Mouse (Mus musculus) left cerebral cortex, postnatal 4 days (tissue): ENCODE data around the gene Fyn. TPM values are rescaled to one million over a fixed set of nuclear protein-coding genes. Genes with fewer than 3 reads are reported as not detected.
A peak's percentile ranks its signal among the peaks of the same experiment; 100 is the strongest.

Experiments used
- DNase-seq: peaks from one replicate; pipeline ENCODE4 v3.0.0-alpha.2; 2022
- intact Hi-C: fragments of 180-260 bp; cut with DNase I; formaldehyde crosslinking; loops from one replicate; pipeline ENCODE4 v1.15.1; 2025
- total RNA-seq, 2 experiments: library from RNA; stranded (reverse); gene quantifications; 2 replicates each; pipeline ENCODE4 v1.2.3; 2021

Fyn gene
- total RNA-seq, 2 experiments from 2014 or later, result 211 to 217 TPM

DNA sequence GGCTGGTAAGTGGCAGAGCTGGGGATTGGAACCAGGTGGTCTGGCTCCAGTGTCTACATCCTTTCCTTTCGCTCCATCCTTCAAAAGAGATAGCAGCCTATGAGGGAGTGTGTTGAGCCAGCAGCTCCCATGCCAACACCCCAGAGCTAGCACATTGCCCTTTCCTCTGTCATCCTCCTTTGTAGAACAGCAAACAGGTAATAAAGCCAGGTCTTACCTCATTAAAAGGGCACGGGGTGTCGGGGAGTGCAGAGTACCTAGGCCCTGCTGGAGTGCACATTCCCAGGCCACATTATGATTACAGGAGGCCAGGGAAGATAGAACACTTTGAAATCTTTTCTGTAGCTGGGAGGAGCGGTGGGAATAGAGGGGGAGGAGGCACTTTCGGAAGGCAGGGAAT, 8.6 kb downstream of the Fyn start:
- no peak for DNase-seq
- intact Hi-C loops, result loop anchor here (10.0 kb wide), 2 partner anchors 132 to 202 kb away; no protein-coding TSS in a partner anchor

DNA sequence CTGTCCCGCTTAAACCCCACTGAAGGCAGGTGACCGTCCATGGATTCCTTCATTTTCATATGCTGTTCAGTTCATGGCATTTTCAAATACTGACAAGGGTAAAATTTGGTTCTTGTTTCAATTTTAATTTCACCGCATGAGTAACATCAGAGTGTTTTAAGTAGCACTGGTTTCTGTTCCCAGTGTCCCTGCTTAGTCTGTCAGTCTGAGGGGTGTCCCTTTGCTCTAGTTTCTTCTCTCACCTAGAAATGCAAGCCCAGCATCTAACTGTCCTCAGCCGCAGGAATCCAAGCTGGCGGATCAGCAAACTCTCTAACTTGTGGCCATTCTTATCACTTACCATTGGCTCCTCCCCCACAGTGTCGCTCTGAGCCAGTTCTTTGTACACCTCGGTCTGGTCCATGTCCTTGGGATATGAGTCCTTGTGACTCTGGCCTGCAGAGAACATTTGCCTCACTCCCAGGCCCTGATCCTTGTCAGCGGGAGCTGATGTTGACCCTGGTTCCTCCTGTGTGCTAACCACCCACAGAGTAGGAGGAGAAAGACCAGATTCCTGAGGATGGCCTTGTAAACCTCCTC, 9.5 kb downstream of the Fyn start:
- no peak for DNase-seq
- intact Hi-C loops, result loop anchor here (10.0 kb wide), 2 partner anchors 133 to 203 kb away; no protein-coding TSS in a partner anchor

DNA sequence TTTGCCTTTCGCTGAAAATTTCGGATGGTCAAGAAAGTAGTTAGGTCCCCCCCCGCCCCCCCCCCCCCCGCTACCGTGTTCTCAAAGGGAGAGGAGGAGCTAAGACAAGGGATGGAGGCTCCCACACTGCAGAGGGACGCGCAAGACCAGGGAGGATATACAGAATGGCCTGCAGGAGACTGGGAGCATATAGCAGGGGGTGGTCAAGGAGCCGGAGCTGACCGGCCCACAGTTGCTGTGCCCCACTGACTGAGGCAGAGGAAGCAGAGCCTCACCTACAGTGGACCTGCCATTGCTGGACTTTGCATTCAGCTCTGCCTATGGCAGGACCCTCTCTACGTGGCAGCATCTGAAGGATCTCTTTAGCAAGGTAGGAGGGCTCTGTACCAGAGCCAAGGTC, 10.6 kb downstream of the Fyn start:
- intact Hi-C loops, result loop anchor here (10.0 kb wide), 2 partner anchors 134 to 204 kb away; no protein-coding TSS in a partner anchor
- DNase-seq, result no peak

DNA sequence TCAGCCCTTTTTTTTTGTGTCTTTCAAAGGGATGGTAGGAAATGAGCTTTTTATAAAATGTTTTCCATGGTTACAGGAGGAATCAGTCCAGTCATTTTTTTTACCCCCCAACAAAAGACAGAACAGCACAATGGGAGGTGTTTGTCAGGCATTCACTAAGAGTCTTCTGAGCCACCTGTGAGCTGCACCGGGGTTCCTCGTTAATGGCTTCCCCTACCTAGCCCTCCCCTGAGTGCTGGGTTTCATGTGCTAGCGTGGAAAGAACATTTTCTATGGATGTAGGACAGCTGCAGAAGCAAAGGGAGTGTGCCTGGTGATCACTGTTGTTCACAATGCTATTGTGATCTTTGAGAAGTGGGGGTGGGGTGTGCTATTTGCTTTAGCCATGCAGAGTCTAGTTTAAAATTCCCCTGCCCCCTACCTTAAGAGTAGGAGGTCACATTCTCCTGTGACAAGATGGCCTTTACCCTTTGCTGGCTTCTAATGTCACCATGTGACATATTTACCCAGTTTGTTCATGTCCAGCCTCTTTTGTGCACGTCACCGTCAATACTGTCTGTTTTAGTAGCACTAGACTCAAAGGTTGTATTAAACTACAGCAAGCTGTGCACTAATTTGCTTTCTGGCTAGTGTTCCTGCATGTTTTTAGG, 11.2 kb downstream of the Fyn start:
- intact Hi-C loops, result loop anchor here (10.0 kb wide), 3 partner anchors 135 to 205 kb away; no protein-coding TSS in a partner anchor
- DNase-seq, result no peak

DNA sequence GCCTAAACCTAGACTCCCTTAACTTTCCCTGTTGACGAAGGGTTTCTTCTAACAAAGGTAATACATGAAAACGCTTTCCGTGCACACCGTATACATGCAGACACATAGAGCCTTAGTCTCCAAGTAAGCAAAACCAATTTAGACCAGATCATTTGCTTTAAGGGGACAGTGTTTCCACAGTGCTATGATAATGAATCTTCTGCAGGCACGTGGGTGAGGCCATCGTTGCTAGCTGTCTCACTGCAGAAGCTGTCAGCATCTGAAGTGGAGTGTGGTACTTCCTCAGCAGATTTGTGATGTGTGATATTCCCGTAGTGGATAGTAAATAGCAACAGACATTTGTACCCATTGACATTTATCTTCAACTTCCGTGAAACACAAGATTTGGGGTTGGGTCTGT, 16.6 kb downstream of the Fyn start:
- DNase-seq, result no peak
- intact Hi-C loops, result loop anchor here (10.0 kb wide), 1 partner anchor 140 kb away; no protein-coding TSS in a partner anchor

DNA sequence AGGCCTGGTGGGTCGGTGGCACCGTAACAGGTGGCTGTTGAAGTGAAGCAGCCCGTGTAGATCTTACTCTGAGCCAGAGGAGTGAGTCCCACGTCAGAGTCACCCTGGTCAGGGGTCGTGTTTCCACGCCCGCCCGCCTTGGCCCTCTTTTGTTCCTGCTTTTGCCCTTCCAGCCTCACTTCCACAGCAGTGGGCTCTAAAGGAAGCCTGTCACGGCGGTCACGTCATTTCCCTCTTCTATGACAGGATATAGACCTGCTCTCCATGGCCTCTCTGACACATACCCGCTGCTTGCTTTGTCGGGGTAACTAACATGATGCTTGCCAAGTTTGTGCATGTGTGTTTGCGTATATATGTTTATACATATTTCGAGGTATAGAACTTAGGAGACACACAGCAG, 17.5 kb downstream of the Fyn start:
- no peak for DNase-seq
- intact Hi-C loops, result loop anchor here (10.0 kb wide), 1 partner anchor 139 kb away; no protein-coding TSS in a partner anchor

DNA sequence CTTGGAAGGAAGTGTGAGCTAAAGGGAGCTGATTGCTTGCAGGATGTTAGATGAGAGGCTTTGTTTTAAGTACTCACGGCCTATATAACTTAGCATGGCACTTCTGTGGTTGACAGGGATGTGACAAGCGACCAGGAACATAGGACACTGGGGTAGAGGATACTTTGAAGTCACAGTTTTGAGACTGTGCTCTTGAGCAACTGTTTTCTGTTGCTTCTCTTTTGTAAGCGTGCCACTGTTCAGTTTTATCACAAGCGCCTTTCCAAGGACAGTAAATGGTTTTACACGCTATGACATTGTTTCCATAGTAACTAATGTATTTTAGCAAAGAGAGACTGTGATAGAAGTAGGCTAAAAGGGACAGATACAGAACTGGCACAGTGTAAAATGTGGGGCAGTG, 18.4 kb downstream of the Fyn start:
- intact Hi-C loops, result loop anchor here (10.0 kb wide), 1 partner anchor 138 kb away; no protein-coding TSS in a partner anchor
- DNase-seq, result no peak

DNA sequence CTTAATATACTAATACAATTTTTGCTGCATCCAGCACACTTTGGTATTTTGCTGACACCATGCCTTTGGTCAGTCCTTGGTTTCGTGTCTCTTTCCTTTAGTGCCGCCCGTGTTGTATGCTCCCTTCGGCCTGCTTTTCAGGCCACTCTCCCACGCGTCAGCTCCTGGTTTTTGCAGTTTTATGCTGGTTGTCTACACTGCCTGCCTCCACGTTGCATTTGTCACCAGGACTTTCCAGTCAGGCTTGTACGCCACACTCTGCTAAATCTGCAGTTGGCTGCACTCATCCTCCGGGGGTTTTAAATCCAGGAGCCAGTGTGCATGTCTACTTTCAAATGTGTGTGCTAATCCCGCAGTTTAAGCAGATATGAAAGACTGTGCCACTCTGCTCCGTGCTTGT, 18.9 kb downstream of the Fyn start:
- DNase-seq, result no peak
- intact Hi-C loops, result loop anchor here (10.0 kb wide), 1 partner anchor 137 kb away; no protein-coding TSS in a partner anchor

DNA sequence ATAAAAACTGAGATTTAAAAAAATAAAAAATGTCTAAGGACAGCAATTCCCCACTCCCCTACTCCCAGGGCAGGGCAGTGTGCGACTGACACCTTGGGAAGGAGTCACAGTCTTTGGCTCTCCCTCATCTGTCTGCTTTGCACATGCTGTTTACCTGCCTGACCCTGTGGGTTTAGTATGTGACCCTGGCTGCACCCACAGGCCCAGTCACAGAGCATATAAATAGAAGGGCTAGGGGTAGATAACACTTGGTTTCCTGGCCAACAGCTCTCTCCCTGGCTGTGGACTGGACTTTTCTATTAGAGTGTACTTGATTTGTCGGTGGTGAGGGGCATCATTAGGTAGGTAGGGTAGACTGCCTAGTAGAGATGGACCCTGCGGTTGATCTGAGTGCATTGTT, 19.5 kb downstream of the Fyn start:
- intact Hi-C loops, result loop anchor here (10.0 kb wide), 1 partner anchor 137 kb away; no protein-coding TSS in a partner anchor
- no peak for DNase-seq

DNA sequence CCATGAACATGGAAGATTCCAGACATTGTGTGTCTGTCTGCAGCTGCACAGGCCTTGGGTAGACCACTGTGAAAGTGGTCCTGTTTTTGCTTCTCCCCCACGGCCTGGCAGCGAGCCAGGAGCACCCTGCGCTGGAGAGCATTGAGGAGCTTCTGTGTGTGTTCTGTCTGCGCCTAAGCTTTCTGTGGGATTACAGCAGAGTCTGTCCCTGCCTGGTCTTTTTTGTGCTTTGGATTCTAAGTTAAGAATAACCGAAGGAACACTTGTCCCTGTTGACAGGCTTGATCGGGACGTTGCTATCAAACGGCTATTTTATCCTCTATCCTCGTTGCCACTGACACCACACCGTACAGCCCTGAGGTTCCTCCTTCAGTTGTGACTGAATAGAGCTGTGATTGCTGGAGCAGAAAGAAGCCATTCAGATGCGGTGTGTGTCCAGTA, 20.8 kb downstream of the Fyn start:
- DNase-seq, result peak; percentile 53
- intact Hi-C loops, result loop anchor here (10.0 kb wide), 1 partner anchor 135 kb away; no protein-coding TSS in a partner anchor

DNA sequence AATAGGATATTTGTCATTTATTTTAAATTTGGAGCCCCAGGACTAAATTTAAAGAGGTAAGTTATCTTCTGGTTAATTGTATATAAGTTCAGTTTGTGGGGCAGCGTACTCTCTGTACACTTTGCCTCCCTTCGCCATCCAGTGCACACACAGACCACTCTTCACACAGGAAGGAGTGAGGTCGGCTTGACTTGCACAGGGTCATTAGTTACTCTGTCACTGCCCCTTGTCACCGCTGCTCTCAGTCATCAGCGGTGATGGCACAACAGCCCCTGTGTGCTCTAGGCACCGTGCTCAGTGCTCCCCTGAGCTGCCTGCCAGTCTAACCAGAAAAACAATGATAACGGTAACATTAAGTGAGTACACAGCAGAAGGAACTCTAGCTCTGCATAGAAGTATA, 21.9 kb downstream of the Fyn start:
- no peak for DNase-seq
- intact Hi-C loops, result no loop called here

DNA sequence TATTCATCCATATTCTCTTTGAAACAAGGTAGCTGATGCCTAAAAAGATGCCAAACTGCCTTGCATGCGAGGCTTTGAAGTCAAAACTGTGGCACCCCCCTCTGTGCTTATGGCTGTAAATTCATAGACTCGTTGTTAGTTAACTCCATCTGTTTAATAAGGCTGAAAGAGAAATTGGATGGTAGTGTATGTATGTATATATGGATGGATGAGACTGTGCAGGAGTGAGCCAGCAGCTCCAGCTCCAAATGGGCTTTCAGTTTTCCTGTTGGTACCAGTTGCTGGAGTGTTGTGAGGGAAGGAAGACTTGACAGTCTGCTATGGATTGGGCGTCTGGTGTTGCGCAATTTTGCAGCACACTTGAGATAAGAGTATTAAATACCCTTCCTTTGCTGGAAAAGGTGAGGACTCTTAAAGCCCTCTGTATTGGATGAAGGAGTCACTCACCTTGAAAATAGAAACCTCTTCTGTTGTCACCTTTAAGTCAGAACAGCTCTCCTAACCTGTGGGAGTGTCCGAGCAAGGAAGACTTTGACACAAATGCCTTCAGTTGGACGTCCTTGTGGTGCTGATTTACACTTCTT, 24.3 kb downstream of the Fyn start:
- intact Hi-C loops, result no loop called here
- DNase-seq, result no peak

DNA sequence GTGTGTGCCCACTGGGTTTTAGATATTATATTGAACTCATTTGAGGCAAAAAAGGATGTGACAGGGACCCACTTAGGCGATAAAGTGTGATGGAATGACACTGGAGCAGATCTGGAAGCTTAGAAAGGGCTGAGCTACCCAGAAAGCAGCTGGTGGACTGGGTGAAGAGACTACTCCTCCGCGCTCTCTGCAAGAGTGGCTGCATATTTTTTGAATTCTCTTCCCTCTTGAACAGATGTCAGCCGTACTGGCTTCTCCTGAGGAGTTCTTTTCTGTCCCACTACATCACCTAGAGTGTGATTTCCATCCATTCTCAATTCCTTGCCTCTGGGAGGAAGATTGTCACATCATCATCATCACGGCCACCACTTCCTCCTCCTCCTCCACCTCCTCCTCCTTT, 26.9 kb downstream of the Fyn start:
- intact Hi-C loops, result no loop called here
- DNase-seq, result no peak

DNA sequence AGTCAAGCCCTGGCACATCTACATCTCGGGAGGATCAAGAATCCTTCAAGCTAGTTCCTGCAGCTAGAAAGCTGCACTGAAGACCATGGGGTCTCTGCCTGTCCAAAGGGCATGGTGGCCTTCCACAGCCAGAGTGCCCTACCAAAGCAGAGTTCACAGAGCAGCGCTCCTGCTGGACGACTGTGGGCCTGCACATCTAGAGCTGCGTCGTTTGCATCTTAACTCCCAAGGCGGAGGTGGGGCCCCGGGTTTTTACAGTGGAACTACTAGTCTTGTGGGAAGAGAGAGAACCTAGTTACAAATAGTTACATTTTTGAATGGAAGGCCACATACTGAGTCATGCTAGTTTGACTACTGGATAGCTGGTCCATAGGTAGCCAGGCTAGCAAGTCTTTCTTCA, 30.3 kb downstream of the Fyn start:
- intact Hi-C loops, result no loop called here
- DNase-seq, result no peak

DNA sequence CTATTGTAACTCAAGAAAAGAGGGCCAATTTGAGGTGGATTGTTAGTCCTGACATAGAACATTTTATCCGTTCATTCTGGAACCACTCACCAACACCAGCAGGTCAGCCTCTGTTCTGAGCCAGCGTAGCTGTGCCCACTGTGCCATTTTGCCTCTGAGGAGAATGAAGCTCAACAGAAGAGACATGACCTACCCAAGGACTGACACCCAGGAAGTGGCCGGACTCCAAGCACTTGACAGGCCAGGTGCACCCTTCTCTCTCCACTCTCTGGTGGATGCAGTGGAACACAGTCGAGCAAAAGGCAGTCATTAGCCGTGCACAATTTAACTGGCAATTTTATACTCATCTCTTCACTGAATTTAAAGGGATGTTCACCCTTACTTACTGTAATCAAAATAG, 31.5 kb downstream of the Fyn start:
- intact Hi-C loops, result no loop called here
- DNase-seq, result no peak

DNA sequence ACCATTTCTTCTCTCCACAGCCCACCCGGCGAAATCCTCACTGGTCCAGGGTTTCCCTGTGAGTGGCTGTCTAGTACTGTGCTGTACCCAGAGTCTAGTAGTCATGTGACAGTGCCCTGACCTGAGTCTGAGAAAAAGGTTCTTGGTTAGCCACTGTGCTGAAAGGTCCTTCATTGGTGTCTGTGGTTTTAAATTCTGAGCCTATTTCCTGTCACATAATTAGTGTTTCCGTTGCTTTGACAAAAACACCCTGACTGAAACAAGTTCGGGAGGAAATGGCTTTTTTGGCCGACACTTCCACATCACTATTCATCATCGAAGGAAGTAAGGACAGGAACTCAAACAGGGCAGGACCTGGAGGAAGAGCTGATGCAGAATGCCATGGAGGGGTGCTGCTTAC, 33.8 kb downstream of the Fyn start:
- intact Hi-C loops, result no loop called here
- DNase-seq, result no peak

DNA sequence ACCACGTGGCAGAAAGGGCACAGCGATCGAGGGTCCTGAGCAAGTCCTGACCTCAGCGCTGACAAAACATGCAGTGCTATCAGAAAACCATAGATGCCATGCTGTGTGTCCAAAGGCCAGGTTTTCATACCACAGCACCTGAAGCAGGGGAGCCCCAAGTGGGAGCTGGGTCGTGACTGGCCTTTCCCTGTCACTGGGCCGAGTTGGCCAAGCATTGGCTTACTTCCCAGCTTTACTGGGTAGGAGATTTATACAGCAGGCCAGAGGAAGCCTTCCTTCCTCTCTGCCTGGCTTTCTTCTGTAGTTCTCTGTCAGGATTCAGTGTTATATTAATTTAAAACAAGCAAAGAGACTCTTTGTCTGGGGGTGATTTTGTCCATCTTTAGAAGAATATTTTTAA, 35.1 kb downstream of the Fyn start:
- intact Hi-C loops, result no loop called here
- DNase-seq, result peak; percentile 52

DNA sequence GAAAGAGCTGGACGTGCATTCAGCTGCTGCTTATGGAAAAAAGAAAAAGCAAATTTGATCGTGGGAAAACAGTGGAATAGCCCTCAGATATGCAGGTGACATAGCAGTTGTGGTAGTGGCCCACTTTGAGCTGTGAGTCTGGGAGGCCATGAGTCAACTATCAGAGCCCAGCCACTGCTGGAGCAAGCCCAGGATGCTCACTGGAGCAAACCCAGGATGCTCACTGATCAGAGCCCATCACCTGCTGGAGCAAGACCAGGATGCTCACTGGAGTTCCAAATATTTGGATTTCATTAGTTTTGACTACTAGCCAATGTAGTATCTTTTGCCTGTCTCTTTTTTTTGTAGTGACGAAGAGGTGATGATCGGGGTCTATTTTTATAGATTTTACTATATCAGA, 35.5 kb downstream of the Fyn start:
- peak; percentile 19 for DNase-seq
- intact Hi-C loops, result no loop called here

DNA sequence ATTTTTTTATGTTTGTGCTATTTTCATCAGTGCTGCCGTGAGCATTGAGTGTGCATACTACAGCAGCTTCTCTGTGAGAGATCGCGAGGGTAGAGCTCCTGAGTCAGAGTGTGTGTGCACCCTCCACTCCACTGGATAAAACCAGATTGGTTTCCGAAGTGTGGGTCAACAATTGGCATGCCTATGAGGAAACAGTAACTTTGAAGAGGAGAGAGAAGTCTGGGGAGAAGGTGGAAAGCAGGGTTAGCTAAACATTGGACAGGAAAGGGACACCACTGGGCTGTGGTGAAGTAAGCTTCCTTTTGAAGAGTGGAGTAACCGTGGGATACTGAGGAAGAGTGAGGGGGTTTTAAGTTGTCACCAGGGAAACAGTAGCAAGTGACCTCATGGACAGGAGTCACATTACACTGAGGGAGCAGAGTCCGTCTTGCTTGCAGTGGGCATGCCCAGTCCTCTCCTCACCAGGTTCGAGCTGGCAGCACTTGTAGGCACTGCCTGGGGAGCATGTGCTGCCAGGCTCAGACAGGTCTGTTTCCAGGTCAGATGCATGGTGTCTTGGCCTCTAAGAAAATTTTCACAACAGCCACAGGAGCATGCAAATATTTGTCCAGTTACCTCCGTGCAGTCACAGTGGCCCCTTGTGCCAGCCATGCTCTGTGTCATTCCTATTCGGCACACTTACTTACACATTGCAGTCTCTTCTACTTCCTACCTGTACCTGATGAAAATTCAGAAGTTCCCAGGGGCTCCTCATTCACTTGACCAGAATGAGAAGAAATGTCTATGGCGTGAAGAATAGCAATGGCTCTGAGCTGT, 37.5 kb downstream of the Fyn start:
- intact Hi-C loops, result no loop called here

DNA sequence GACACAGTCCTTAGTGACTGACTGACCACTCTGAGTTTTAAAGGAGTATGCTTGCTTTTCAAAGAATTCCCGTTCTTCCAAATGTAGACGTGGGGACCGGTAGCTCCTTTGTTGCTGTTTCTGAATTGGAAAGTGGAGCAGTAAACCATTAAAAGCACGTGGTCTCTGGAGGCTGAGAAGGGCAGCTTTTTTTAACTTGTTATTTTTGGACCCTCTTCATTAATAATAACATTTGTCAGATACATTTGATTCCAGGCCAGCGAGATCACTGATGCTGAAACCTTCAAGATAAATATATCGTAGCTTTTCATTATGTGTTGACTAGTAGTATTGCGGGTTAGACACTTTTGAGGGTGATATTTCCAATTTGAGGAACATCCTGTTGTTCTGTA, 38.1 kb downstream of the Fyn start:
- no peak for DNase-seq
- intact Hi-C loops, result no loop called here

More for the DNA sequence above, 37.5 kb downstream of the Fyn start:
- DNase-seq, result no peak

DNA sequence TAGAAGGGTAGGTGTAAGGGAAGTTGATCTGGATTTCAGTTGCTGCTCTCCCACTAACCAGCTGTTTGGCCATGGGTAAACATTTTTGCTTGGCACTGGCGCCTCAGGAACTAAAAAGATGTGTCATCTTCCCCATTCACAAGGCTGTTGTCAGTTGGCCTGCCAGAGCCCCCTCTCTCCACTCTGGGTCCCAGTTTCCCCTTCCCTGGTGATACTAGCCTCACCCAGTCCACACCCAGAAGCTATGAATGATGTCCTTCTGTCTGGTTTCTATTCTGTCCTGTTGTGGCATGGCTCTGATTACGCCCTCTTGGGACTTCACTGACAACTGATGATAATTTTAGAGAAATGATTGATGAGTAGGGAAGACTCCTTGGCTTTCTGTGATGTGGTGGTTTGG, 38.9 kb downstream of the Fyn start:
- intact Hi-C loops, result no loop called here

More for the DNA sequence above, 38.9 kb downstream of the Fyn start:
- no peak for DNase-seq
